Mouse (Mus musculus) C2C12 (cell line): ENCODE data around the gene Actl7b.

ENCODE experiments used
- CTCF ChIP-seq: IDR thresholded peaks from one replicate; pipeline ENCODE4 v1.5.1; 2011; ENCODE audit not compliant: control insufficient read depth, insufficient read depth, insufficient read length
- USF1 ChIP-seq: IDR thresholded peaks from one replicate; pipeline ENCODE4 v1.6.1; 2011; ENCODE audit warnings: low read depth, mild to moderate bottlenecking, control low read depth, moderate library complexity

- no peak for TF ChIP-seq USF1
- no peak for TF ChIP-seq CTCF
These were observed 21.8 kb downstream of the Actl7b start for GRCm38 (mm10) chr4:56719456-56719855.
